Mouse (Mus musculus) macrophage (primary cell): ENCODE results near the gene Pigc. TPM values are rescaled to one million over a fixed set of nuclear protein-coding genes. Genes with fewer than 3 reads are reported as not detected.

Source experiments
- H3K27ac ChIP-seq: fragments of 350-480 bp; formaldehyde crosslinking; 2 replicates; pipeline ENCODE4 v1.9.0; 2021
- H3K36me3 ChIP-seq: fragments of 350-480 bp; formaldehyde crosslinking; 2 replicates; pipeline ENCODE4 v1.9.0; 2021; ENCODE audit errors: inconsistent target
- H3K4me3 ChIP-seq: fragments of 350-480 bp; formaldehyde crosslinking; 2 replicates; pipeline ENCODE4 v1.9.0; 2021; ENCODE audit errors: inconsistent target
- H3K79me2 ChIP-seq: fragments of 350-480 bp; formaldehyde crosslinking; 2 replicates; pipeline ENCODE4 v1.9.0; 2021; ENCODE audit errors: inconsistent target
- WGBS: methylation state at CpG from one replicate; pipeline ENCODE4 v1.1.7; 2026; ENCODE audit warnings: inconsistent platforms; ENCODE audit not compliant: missing documents; 5-methylcytosine and 5-hydroxymethylcytosine counted together
- polyA plus RNA-seq: library from polyadenylated mRNA; stranded (reverse); fragments of 250-400 nt; gene quantifications from 3 replicates; pipeline ENCODE4 v1.2.4, GENCODE M21; 2018; ENCODE audit warnings: inconsistent platforms

The Pigc gene
- polyA plus RNA-seq, 1 experiment from 2014 or later, result 11.5 TPM

- no peaks in the 10 kb centered on the region for H3K79me2 ChIP-seq
- 46% methylated on average over 16 of the region's 16 CpGs for WGBS
- no peaks in the 10 kb centered on the region for H3K36me3 ChIP-seq
- H3K27ac ChIP-seq, result no peak overlapping the region
- H3K4me3 ChIP-seq, result no peak overlapping the region
Measured at GRCm38 (mm10) chr1:162011523-162012245, 42.7 kb downstream of the Pigc start.

DNA sequence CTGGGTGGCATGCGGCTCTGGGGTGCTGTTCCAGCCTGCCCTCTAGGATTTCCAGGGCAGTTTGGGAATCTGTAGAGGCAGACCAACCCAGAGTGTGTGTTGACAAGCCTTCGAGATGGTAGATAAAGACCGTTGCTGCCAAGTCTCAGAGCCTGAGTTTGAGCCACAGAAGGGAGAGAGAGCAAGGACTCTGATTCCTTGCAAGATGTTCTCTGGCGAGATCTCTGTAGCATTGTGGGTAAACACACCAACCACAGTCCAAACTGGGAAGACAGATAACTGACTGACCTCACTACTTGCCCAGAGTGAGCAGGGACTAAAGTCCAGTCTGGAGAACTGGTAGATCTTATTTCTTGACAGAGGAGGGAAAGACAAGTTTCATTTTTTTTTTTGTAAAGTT lies 44.6 kb downstream of the Pigc start:
- no peak overlapping the region for H3K27ac ChIP-seq
- no peaks in the 10 kb centered on the region for H3K79me2 ChIP-seq
- 69% methylated on average over 4 of the region's 4 CpGs for WGBS
- no peaks in the 10 kb centered on the region for H3K36me3 ChIP-seq
- no peak overlapping the region for H3K4me3 ChIP-seq

GRCm38 (mm10) chr1:162015247-162015862 lies 46.4 kb downstream of the Pigc start:
- H3K27ac ChIP-seq, result no peak overlapping the region
- no peaks in the 10 kb centered on the region for H3K79me2 ChIP-seq
- WGBS, result 94% methylated on average over 8 of the region's 8 CpGs
- no peaks in the 10 kb centered on the region for H3K36me3 ChIP-seq
- H3K4me3 ChIP-seq, result no peak overlapping the region

DNA sequence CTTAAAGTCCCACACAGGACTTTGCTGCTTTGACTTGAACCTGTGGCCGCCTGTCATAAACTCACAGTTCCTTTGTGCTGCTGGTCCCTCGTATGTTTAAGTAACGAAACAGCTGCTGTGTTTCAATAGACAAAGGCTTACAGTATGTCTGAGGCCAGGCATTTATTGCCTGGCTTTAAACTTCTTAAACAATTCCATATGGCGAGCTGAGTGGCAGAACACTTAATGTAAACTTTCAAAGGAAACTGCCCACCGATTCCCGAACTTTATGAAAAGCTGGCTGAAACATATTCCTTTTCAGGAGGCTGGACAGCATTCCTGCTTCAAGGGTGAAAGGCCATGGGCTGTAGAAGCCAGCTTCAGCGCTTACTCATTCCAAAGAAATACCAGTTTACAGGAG lies 48.0 kb downstream of the Pigc start:
- Histone ChIP-seq H3K36me3 (no peaks in the 10 kb centered on the region), H3K79me2 (no peaks in the 10 kb centered on the region), H3K4me3 (no peak overlapping the region), H3K27ac (no peak overlapping the region)
- WGBS, result 90% methylated on average over 7 of the region's 7 CpGs

DNA sequence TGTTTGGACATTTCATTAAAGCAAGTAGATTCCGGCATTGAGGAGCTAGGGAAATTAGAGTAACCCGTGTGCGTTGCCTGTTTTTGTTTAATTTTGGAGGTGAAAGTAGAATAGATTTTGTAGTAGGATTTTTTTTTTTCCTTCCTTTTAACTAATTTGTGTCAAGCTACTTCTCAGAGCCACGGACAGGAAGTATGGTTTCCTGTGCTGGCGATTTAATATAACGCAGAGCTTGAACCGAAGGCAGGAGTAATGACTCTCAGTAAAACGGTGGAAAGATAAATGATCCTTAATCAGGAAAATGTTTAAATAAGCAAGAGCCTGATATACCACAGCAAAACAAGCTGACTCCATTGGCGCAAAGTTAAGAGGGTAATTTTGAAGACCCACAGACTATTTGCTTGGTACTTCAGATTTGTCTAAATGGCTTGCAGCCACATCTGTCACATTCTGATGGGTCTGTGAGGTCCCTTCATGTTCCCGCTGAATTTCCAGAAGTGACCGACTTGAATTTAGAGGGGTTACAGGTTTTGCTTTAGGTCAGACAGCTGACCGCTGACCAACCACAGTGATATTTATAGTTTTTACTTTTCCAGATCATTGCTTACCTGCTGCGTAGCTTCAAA lies 49.1 kb downstream of the Pigc start:
- no peaks in the 10 kb centered on the region for H3K79me2 ChIP-seq
- 8% methylated on average over 12 of the region's 13 CpGs for WGBS
- H3K4me3 ChIP-seq, result no peak overlapping the region
- H3K27ac ChIP-seq, result no peak overlapping the region
- H3K36me3 ChIP-seq, result no peaks in the 10 kb centered on the region

DNA sequence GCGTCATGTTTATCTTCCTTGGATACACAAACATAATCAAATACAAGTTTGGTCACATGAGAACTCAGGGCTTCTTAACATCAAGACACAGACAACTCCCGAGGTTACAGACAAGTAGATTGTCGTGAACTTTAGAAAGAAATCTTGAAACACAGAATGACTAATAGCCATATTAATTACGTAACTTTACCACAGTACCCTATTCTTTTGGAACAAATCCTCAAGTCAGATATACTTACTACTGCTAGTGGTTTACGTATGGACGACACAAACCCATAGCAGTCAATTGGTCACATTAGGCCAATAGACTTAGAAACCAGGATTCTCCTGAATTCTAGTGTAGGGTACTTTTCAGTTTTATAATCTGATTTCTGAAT lies 49.6 kb downstream of the Pigc start:
- no peak overlapping the region for H3K27ac ChIP-seq
- 33% methylated on average over 5 of the region's 6 CpGs for WGBS
- H3K36me3 ChIP-seq, result no peaks in the 10 kb centered on the region
- no peaks in the 10 kb centered on the region for H3K79me2 ChIP-seq
- no peak overlapping the region for H3K4me3 ChIP-seq

GRCm38 (mm10) chr1:162020303-162020731 lies 51.3 kb downstream of the Pigc start:
- Histone ChIP-seq H3K36me3 (no peaks in the 10 kb centered on the region), H3K79me2 (no peaks in the 10 kb centered on the region), H3K4me3 (no peak overlapping the region), H3K27ac (no peak overlapping the region)
- 97% methylated on average over 7 of the region's 7 CpGs for WGBS

DNA sequence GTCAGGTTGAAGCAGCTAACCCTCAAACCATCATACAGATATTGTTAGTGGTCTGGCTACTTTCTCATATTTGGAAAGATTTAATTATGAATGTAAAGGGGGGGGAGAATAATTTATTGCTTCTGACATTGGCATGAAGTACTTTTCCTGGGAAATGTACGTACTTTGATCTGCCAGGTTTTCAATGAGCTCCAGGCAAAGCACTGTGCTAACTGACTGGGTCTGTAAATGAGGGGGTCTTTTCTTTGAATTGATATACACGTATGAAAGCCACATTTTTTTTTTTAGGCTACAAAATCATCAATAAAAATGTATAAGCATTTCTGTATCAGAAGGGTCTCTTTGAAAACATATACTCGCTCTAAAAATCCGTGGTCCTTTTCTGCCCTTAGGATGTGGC lies 51.8 kb downstream of the Pigc start:
- Histone ChIP-seq H3K27ac (no peak overlapping the region), H3K79me2 (no peaks in the 10 kb centered on the region), H3K4me3 (no peak overlapping the region), H3K36me3 (no peaks in the 10 kb centered on the region)
- 92% methylated on average over 4 of the region's 4 CpGs for WGBS

Other genes starting within 250 kb of the Pigc start
- not detected in 3 replicates for gene Fasl, start 180.7 kb upstream of the Pigc start, polyA plus RNA-seq
- 10.4 to 16.7 TPM (median 11.4 TPM) in 3 replicates for gene Suco, start 92.5 kb upstream of the Pigc start, polyA plus RNA-seq
- not detected in 3 replicates for gene 4930558K02Rik, start 10.4 kb downstream of the Pigc start, polyA plus RNA-seq